Mouse (Mus musculus) intestine, postnatal 0 days (tissue): ENCODE data around the gene Tff2. TPM values are rescaled to one million over a fixed set of nuclear protein-coding genes. Genes with fewer than 3 reads are reported as not detected.

Experiments used
- ATAC-seq: fragments of 200-750 bp; cut with Nextera tagmentation; 2 replicates; pipeline ENCODE4 v1.8.0; 2017; ENCODE audit warnings: mild to moderate bottlenecking, moderate TSS enrichment, moderate library complexity
- H3K27ac ChIP-seq: fragments of 300-500 bp; sonication (generic); 2 replicates; pipeline ENCODE4 v1.5.1; 2014; ENCODE audit warnings: mild to moderate bottlenecking, low read depth, low read length, moderate library complexity
- H3K27me3 ChIP-seq: fragments of 300-500 bp; sonication (generic); replicated peaks from 2 replicates; pipeline ENCODE4 v1.6.1; 2014; ENCODE audit warnings: low read length, mixed read lengths; ENCODE audit not compliant: control insufficient read depth, insufficient read depth
- H3K36me3 ChIP-seq: fragments of 300-500 bp; sonication (generic); 2 replicates; pipeline ENCODE4 v1.6.1; 2014; ENCODE audit warnings: mild to moderate bottlenecking, moderate library complexity; ENCODE audit not compliant: control insufficient read depth, insufficient read depth
- H3K4me1 ChIP-seq: fragments of 300-500 bp; sonication (generic); replicated peaks from 2 replicates; pipeline ENCODE4 v1.6.1; 2014; ENCODE audit warnings: antibody characterized with exemption, low read length, mixed read lengths; ENCODE audit not compliant: control insufficient read depth, insufficient read depth
- H3K4me2 ChIP-seq: fragments of 300-500 bp; sonication (generic); replicated peaks from 2 replicates; pipeline ENCODE4 v1.6.1; 2014; ENCODE audit warnings: low read depth, mild to moderate bottlenecking, moderate library complexity
- H3K4me3 ChIP-seq: fragments of 300-500 bp; sonication (generic); 2 replicates; pipeline ENCODE4 v1.5.1; 2014; ENCODE audit warnings: low read depth, low read length
- H3K9ac ChIP-seq: fragments of 300-500 bp; sonication (generic); 2 replicates; pipeline ENCODE4 v1.6.1; 2014; ENCODE audit warnings: mild to moderate bottlenecking, low read depth, low read length
- H3K9me3 ChIP-seq: fragments of 300-500 bp; sonication (generic); 2 replicates; pipeline ENCODE4 v1.6.1; 2016; ENCODE audit warnings: mixed run types; ENCODE audit not compliant: control insufficient read depth
- CTCF ChIP-seq: sonication (generic); IDR thresholded peaks from 2 replicates; pipeline ENCODE4 v1.5.1; 2016; ENCODE audit warnings: low read depth, mild to moderate bottlenecking, control low read depth, antibody characterized with exemption, moderate library complexity
- WGBS: fragments of 180-500 bp; shearing (Covaris S2); extraction: QIAGEN DNeasy Blood & Tissue Kit; methylation state at CpG from one replicate; pipeline ENCODE4 v1.1.7; 2014; 5-methylcytosine and 5-hydroxymethylcytosine counted together
- polyA plus RNA-seq: library from polyadenylated mRNA; unstranded; fragments of >200 nt; fragmentation: Nextera tagmentation; extraction: Ambion mirVana; gene quantifications from 2 replicates; pipeline ENCODE4 v1.2.1, GENCODE M21; 2015

The Tff2 gene
- polyA plus RNA-seq, 1 experiment from 2014 or later = 116 TPM

GRCm38 (mm10) chr17:31142116-31142515, 2.0 kb downstream of the Tff2 start:
- H3K4me3 ChIP-seq = no peak overlapping the region
- H3K9ac ChIP-seq = no peak overlapping the region
- no peak for TF ChIP-seq CTCF
- H3K36me3 ChIP-seq = no peaks in the 10 kb centered on the region
- no peaks in the 10 kb centered on the region for H3K9me3 ChIP-seq
- 93% methylated on average over 7 of the region's 7 CpGs for WGBS
- H3K27ac ChIP-seq = no peak overlapping the region
- ATAC-seq = no peak
- no peak overlapping the region for H3K4me2 ChIP-seq
- H3K4me1 ChIP-seq = 0 out of 2 replicates have a peak, but pooled peaks cover 4% of the 10 kb centered on the region
- no peaks in the 10 kb centered on the region for H3K27me3 ChIP-seq

- no peak overlapping the region for H3K9ac ChIP-seq
- no peaks in the 10 kb centered on the region for H3K36me3 ChIP-seq
- H3K27me3 ChIP-seq = no peaks in the 10 kb centered on the region
- no peak overlapping the region for H3K27ac ChIP-seq
- 15% methylated on average over 5 of the region's 5 CpGs for WGBS
- ATAC-seq = peak; percentile 36; the same call in 1 of the 2 replicates
- H3K4me3 ChIP-seq = no peak overlapping the region
- H3K4me1 ChIP-seq = no peaks in the 10 kb centered on the region
- no peak overlapping the region for H3K4me2 ChIP-seq
- peak; percentile 92 for TF ChIP-seq CTCF
- no peaks in the 10 kb centered on the region for H3K9me3 ChIP-seq
Measured at GRCm38 (mm10) chr17:31138398-31138797, 5.7 kb downstream of the Tff2 start.

- Histone ChIP-seq H3K4me1 (no peaks in the 10 kb centered on the region), H3K9me3 (no peaks in the 10 kb centered on the region), H3K27me3 (no peaks in the 10 kb centered on the region), H3K36me3 (no peaks in the 10 kb centered on the region), H3K27ac (no peak overlapping the region), H3K4me3 (no peak overlapping the region), H3K9ac (no peak overlapping the region), H3K4me2 (no peak overlapping the region)
- WGBS = 92% methylated on average over 1 of the region's 1 CpGs
- TF ChIP-seq CTCF = no peak
- no peak for ATAC-seq
Measured at GRCm38 (mm10) chr17:31136821-31137220, 7.3 kb downstream of the Tff2 start.

GRCm38 (mm10) chr17:31136291-31136690, 7.8 kb downstream of the Tff2 start:
- H3K36me3 ChIP-seq = no peaks in the 10 kb centered on the region

GRCm38 (mm10) chr17:31134913-31135312, 9.2 kb downstream of the Tff2 start:
- peak; percentile 37 for ATAC-seq

More at GRCm38 (mm10) chr17:31136291-31136690, 7.8 kb downstream of the Tff2 start:
- Histone ChIP-seq H3K4me2 (no peak overlapping the region), H3K4me1 (no peaks in the 10 kb centered on the region), H3K9me3 (no peaks in the 10 kb centered on the region), H3K27me3 (no peaks in the 10 kb centered on the region), H3K4me3 (no peak overlapping the region), H3K27ac (no peak overlapping the region), H3K9ac (no peak overlapping the region)
- TF ChIP-seq CTCF = no peak
- WGBS = 51% methylated on average over 3 of the region's 3 CpGs
- no peak for ATAC-seq

GRCm38 (mm10) chr17:31133776-31134175, 10.3 kb downstream of the Tff2 start:
- no peak for ATAC-seq
- Histone ChIP-seq H3K4me1 (no peaks in the 10 kb centered on the region), H3K36me3 (no peaks in the 10 kb centered on the region), H3K27me3 (no peaks in the 10 kb centered on the region), H3K9ac (no peak overlapping the region), H3K4me2 (peak overlapping the region; percentile 43), H3K27ac (no peak overlapping the region), H3K9me3 (no peaks in the 10 kb centered on the region), H3K4me3 (no peak overlapping the region)
- 36% methylated on average over 15 of the region's 15 CpGs for WGBS
- no peak for TF ChIP-seq CTCF

More at GRCm38 (mm10) chr17:31134913-31135312, 9.2 kb downstream of the Tff2 start:
- H3K4me3 ChIP-seq = no peak overlapping the region
- peak overlapping the region; percentile 43 for H3K4me2 ChIP-seq
- H3K27ac ChIP-seq = peak overlapping the region; percentile 21; the same call in 1 of the 2 replicates
- peak; percentile 24 for TF ChIP-seq CTCF
- H3K27me3 ChIP-seq = no peaks in the 10 kb centered on the region
- 33% methylated on average over 6 of the region's 6 CpGs for WGBS
- H3K4me1 ChIP-seq = no peaks in the 10 kb centered on the region
- H3K9me3 ChIP-seq = no peaks in the 10 kb centered on the region
- H3K9ac ChIP-seq = no peak overlapping the region; the same call in 1 of the 2 replicates
- no peaks in the 10 kb centered on the region for H3K36me3 ChIP-seq

GRCm38 (mm10) chr17:31131269-31131821, 12.7 kb downstream of the Tff2 start:
- no peak overlapping the region for H3K27ac ChIP-seq
- H3K4me2 ChIP-seq = no peak overlapping the region
- 37% methylated on average over 10 of the region's 10 CpGs for WGBS
- no peak overlapping the region for H3K9ac ChIP-seq
- H3K4me3 ChIP-seq = no peak overlapping the region
- H3K27me3 ChIP-seq = no peaks in the 10 kb centered on the region
- no peaks in the 10 kb centered on the region for H3K9me3 ChIP-seq
- TF ChIP-seq CTCF = no peak
- H3K36me3 ChIP-seq = no peaks in the 10 kb centered on the region
- ATAC-seq = no peak
- H3K4me1 ChIP-seq = no peaks in the 10 kb centered on the region
